Mouse (Mus musculus) adipocyte (in vitro differentiated cells): ENCODE data around the gene Mecom.

ENCODE experiments used
- DNase-seq: peaks from one replicate; pipeline ENCODE4 v3.0.0-alpha.2; 2016; ENCODE audit warnings: low spot score

Gene Mecom

GRCm38 (mm10) chr3:30353878-30354727, 193.7 kb downstream of the Mecom start:
- no peak for DNase-seq

DNA sequence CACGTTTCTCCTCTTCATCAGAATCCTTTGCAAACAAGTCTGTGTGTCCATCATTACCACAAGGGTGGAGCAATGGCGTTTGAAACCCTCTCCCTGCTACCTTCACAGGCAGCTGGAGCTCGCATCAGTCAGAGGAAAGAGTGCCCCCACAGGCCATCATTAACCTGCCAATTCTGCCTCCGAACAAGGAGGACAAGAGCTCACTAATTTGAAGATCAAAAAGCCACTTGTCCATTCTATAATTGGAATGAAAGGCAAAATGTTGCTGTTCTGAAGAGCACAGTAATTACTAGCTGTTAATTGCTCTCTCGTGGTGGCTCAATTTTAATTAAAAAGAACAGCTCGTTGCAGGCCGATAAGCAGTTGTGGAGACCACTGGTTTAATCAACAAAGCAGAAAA, 198.5 kb downstream of the Mecom start:
- DNase-seq, result no peak

GRCm38 (mm10) chr3:30344151-30344550, 203.7 kb downstream of the Mecom start:
- no peak for DNase-seq

GRCm38 (mm10) chr3:30332337-30332736, 215.5 kb downstream of the Mecom start:
- DNase-seq, result no peak

DNA sequence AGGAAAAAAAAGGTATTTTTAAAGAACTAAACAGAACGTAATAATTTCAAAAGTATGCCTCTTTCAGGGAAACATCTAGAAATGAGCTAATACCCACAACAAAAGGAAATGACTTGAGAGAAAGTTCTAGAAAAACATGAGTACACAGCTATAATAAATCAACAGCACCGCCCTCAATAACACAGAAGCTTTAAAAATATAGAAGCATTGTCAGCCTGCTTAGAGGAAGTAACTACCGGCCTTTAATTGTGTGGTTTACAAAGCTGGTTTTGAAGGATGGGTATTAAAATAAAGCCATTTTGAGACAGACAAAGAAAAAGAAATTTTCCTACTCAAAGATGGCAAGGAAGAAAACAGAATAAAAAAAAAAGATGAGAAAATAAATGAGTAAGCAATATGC, 217.3 kb downstream of the Mecom start:
- no peak for DNase-seq

DNA sequence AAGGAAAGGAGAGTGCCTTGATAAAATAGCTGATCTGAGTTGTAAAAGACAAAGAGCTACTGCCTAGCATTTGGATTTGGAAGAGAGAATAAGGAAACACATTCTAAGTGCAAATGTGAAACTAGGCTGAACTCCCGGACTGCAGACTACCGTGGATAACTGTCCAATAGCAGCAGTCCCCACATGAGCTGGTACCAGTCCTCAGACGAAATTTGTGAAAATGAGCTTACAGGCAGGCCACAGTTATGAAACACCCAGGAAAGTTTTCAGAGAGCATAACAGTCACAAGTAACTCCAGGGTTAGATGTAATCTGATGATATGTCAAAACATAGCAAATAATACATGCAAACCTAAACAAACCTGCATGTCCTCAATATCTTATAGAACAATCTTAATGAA, 217.8 kb downstream of the Mecom start:
- DNase-seq, result no peak

- DNase-seq, result no peak
Observed at GRCm38 (mm10) chr3:30314955-30315354, 232.9 kb downstream of the Mecom start.

GRCm38 (mm10) chr3:30308081-30308480, 239.7 kb downstream of the Mecom start:
- DNase-seq, result peak; percentile 36

DNA sequence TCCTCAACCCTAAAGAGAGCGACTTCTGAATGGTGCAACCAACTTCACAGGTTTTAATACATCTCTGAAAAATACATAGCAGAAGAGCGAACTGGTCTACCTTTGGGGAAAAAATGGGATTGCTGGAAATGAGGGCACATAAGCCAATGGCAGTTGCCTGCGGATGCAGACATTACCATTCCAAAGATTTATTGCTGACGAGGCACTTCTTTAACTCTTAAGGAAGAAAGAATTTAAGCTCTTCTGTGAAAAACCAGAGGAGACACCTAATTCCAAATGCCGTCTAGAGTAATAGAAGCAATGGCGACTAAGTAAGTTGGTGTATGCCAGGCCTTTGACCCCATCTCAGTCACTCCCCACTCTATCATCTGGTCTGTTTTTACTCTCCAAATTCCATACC, 240.2 kb downstream of the Mecom start:
- no peak for DNase-seq

DNA sequence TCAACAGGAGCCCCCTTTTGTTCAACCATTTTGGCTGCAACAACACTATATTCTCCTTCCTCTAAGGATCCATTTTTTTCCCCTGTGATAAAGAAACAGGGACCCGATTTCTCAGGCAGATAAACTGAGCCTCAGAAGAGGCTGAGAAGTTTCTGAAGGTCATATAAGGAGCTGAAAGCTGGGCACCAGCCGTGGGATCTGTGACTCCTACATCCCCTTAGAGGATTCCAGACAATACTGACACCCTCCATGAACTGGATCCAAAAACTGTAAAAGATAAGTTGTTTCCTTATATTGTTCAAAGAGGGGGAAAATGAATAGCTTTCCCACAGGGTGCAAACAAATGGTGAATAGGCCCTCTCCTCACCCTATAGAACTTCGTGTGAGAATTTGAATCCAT, 241.7 kb downstream of the Mecom start:
- no peak for DNase-seq

GRCm38 (mm10) chr3:30299460-30299859, 248.3 kb downstream of the Mecom start:
- DNase-seq, result peak; percentile 52

- DNase-seq, result no peak
Observed at GRCm38 (mm10) chr3:30294433-30294832, 253.4 kb downstream of the Mecom start.

DNA sequence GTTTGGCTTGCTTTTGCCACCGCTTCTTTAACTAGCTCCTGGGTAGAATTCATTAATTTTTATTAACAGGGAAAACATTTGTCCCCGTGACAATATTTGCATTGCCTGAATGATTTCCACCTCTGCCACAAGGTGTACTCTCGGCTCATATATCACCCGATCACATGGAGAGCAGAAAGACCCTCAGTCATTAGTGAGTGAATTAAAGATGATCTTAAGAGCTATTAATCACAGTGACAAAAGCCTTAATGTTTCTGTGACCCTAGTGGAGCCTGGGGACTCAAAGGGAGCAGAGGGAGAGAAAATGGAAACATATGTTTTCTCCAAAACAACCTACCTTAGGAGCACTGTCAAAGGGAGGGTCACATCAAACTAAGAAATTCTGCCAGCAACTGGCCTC, 261.3 kb downstream of the Mecom start:
- DNase-seq, result no peak

DNA sequence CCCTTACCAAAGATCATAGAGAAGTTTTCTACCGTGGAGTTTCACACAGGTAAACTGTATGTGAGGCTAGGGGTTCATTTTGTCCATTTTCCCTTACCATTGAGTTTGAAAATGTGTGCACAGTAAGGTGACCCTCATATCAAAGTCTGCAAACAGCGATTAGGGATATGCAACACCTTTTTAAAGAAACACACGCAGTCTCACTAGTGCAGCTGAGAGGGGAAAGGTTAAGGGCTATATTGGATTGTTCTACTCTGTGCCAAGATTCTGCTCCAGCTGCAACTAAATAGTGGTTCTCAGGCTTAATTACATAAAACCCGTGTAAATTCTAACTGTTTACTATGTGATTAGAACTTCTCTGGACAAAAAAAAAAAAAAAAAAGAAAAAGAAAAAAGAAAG, 263.7 kb downstream of the Mecom start:
- DNase-seq, result no peak

DNA sequence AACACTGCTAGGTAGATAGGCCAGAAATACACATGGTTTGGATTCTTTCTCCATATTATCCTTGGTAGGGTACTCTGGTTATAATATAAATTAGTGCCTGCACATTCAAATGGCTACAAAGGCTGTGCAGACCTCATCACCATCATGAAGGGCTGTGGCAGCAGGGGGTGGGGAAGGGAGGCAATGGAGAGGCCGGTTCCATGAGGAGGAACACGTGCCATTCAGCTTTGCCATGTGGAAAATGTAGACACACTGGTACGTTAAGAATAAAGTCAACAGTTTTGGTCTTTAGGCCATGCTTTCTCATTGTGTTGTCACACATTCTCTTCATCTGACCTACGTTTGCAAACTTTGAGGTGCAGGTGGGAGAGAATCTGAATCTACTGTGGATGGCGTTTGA, 264.2 kb downstream of the Mecom start:
- DNase-seq, result no peak

DNA sequence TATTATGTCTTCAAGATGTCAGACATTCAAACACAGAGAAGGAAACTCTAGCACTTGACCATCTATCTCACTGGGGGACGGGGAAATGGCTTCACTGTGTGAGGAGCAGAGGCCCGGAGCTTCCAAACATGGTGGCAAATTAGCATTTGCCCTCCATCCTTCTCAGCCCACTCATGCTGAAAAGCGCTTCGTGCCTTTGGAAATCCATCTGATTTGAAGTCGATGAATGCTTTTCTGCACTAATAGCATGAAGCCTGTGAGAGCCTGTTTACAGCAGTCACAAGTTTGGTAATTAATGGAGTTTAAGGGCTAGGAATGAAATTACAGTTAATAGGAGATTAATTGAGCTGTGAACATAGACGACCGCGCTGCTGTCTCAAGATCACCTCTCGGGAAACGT, 270.2 kb downstream of the Mecom start:
- no peak for DNase-seq

- no peak for DNase-seq
Observed at GRCm38 (mm10) chr3:30276099-30276498, 271.7 kb downstream of the Mecom start.

GRCm38 (mm10) chr3:30269253-30269652, 278.6 kb downstream of the Mecom start:
- DNase-seq, result no peak

- peak; percentile 40 for DNase-seq
Observed at GRCm38 (mm10) chr3:30260945-30261344, 286.9 kb downstream of the Mecom start.

GRCm38 (mm10) chr3:30258421-30258820, 289.4 kb downstream of the Mecom start:
- no peak for DNase-seq

- DNase-seq, result no peak
Observed at GRCm38 (mm10) chr3:30257776-30258175, 290.0 kb downstream of the Mecom start.

DNA sequence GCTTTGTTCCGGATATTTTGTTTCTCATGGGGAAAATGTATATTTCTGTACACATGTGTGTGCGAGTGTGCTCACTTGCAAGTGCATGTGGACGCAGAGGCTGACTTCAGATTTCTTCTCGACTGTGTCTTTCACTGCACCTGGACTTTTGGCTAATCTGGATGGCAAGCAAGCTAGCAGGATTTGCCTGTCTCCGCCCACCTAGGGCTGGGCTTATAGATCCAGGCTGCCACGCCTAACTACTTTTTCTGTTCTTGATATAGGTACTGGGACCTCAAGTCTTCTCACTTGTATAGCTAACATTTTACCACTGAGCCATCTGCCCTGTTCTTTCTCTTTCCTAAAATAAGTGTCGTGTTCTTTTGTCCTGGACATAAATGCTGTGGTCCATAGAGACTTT, 290.9 kb downstream of the Mecom start:
- no peak for DNase-seq

- no peak for DNase-seq
Observed at GRCm38 (mm10) chr3:30255828-30256227, 292.0 kb downstream of the Mecom start.

DNA sequence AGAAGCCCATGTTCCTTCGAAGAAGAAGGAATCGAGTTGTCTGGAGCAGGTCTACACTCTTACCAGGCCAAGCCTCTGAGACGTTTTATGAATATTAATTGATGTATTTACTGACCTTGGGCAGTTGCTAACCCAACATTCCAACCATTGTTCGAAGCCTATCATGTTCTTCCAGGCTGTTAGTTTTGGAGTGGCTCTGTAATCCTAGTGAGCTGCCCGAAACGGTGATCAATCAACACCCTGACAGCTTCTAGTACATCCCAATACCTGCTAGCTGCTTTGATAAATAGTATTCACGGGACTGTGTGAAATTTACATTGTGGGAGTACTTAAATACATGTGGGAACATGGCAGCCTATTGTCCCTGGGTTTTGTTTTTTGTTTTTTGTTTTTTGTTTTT, 293.4 kb downstream of the Mecom start:
- DNase-seq, result no peak
